Mouse (Mus musculus): ENCODE data around the gene Morn5.

GRCm38 (mm10) chr2:36067132-36067531 lies 17.9 kb downstream of the Morn5 start:
- no peak for TF ChIP-seq CTCF (IDR thresholded peaks at IDR 0.05; ENCODE audit: control insufficient read depth, insufficient read depth, insufficient read length)
- TF ChIP-seq CEBPB (IDR thresholded peaks at IDR 0.05; ENCODE audit: low read depth): no peak
- no peak for TF ChIP-seq MAX (IDR thresholded peaks at IDR 0.05)

Measured in C2C12 (cell line).